Mouse (Mus musculus) myocyte (in vitro differentiated cells): ENCODE measurements around the gene Cenpt. TPM values are rescaled to one million over a fixed set of nuclear protein-coding genes. Genes with fewer than 3 reads are reported as not detected.
A peak's percentile ranks its signal among the peaks of the same experiment; 100 is the strongest.
"Not testable (repeated sequence)": the region's sequence is repeated elsewhere in the genome, so short reads cannot be mapped to it uniquely, and the experiment has no call there.

Source experiments
- H3K27me3 ChIP-seq: one replicate; pipeline ENCODE4 v1.6.1; 2011; ENCODE audit not compliant: control insufficient read depth, insufficient read depth, insufficient read length
- H3K36me3 ChIP-seq: one replicate; pipeline ENCODE4 v1.6.1; 2011; ENCODE audit not compliant: control insufficient read depth, insufficient read depth
- H3K4me2 ChIP-seq: one replicate; pipeline ENCODE4 v1.6.1; 2011; ENCODE audit warnings: low read depth, control low read depth
- H3K4me3 ChIP-seq: one replicate; pipeline ENCODE4 v1.5.1; 2011; ENCODE audit warnings: mild to moderate bottlenecking, control low read depth, moderate library complexity
- H3K79me2 ChIP-seq: one replicate; pipeline ENCODE4 v1.6.1; 2011; ENCODE audit not compliant: control insufficient read depth, insufficient read depth
- H3ac ChIP-seq: one replicate; pipeline ENCODE4 v1.6.1; 2011; ENCODE audit not compliant: control insufficient read depth, insufficient read length
- CEBPB ChIP-seq: IDR thresholded peaks from 2 replicates; pipeline ENCODE4 v1.6.1; 2011; ENCODE audit warnings: mild to moderate bottlenecking, moderate library complexity; ENCODE audit not compliant: poor library complexity, insufficient read depth, severe bottlenecking
- E2F4 ChIP-seq: IDR thresholded peaks from one replicate; pipeline ENCODE4 v1.6.1; 2011; ENCODE audit warnings: mild to moderate bottlenecking, control low read depth, moderate library complexity; ENCODE audit not compliant: insufficient read depth
- MAX ChIP-seq: IDR thresholded peaks from one replicate; pipeline ENCODE4 v1.6.1; 2011; ENCODE audit warnings: low read depth, mild to moderate bottlenecking, control low read depth
- MYOD1 ChIP-seq, 3 experiments: IDR thresholded peaks; one replicate each; pipeline ENCODE4 v1.6.1; 2011; ENCODE audit warnings: control low read depth in 2 of 3, low read depth in 2 of 3, mild to moderate bottlenecking in 2 of 3, moderate library complexity in 1 of 3; ENCODE audit not compliant: insufficient read length in 2 of 3, control insufficient read depth in 1 of 3
- MYOG ChIP-seq, 3 experiments: IDR thresholded peaks; one replicate each; pipeline ENCODE4 v1.6.1; 2011; ENCODE audit warnings: control low read depth in 2 of 3, low read depth in 2 of 3, mild to moderate bottlenecking in 2 of 3; ENCODE audit not compliant: insufficient read length in 2 of 3, control insufficient read depth in 1 of 3, insufficient read depth in 1 of 3
- POLR2A ChIP-seq: IDR thresholded peaks from one replicate; pipeline ENCODE4 v1.6.1; 2011; ENCODE audit warnings: low read depth, mild to moderate bottlenecking, control low read depth, moderate library complexity; ENCODE audit not compliant: insufficient read length
- POLR2AphosphoS2 ChIP-seq: IDR thresholded peaks from one replicate; pipeline ENCODE4 v1.6.1; 2011; ENCODE audit warnings: low read depth, control low read depth; ENCODE audit not compliant: insufficient read length
- REST ChIP-seq: IDR thresholded peaks from one replicate; pipeline ENCODE4 v1.6.1; 2011; ENCODE audit warnings: mild to moderate bottlenecking, control low read depth, moderate library complexity; ENCODE audit not compliant: insufficient read depth, insufficient read length
- SRF ChIP-seq: IDR thresholded peaks from one replicate; pipeline ENCODE4 v1.6.1; 2011; ENCODE audit warnings: low read depth; ENCODE audit not compliant: control insufficient read depth, insufficient read length
- TCF12 ChIP-seq: IDR thresholded peaks from one replicate; pipeline ENCODE4 v1.6.1; 2011; ENCODE audit warnings: mild to moderate bottlenecking, control low read depth; ENCODE audit not compliant: poor library complexity, insufficient read depth, severe bottlenecking
- TCF3 ChIP-seq: IDR thresholded peaks from one replicate; pipeline ENCODE4 v1.6.1; 2011; ENCODE audit warnings: low read depth, control low read depth; ENCODE audit not compliant: insufficient read length
- USF1 ChIP-seq: IDR thresholded peaks from one replicate; pipeline ENCODE4 v1.6.1; 2011; ENCODE audit warnings: low read depth, mild to moderate bottlenecking, control low read depth, moderate library complexity
- polyA plus RNA-seq: library from polyadenylated mRNA; unstranded; fragments of >200 nt; fragmentation: generic; extraction: Trizol; gene quantifications from one replicate; pipeline ENCODE4 v1.2.1, GENCODE M21; 2012; ENCODE audit warnings: missing spikeins

Gene Cenpt
- polyA plus RNA-seq, 1 experiment, result 20.4 TPM

- not testable (repeated sequence) for H3K4me3 ChIP-seq, H3K4me2 ChIP-seq, H3ac ChIP-seq, H3K79me2 ChIP-seq, H3K36me3 ChIP-seq
- peaks cover 10% of the 10 kb centered on the region for H3K27me3 ChIP-seq
- TF ChIP-seq TCF12 (peak; percentile 46), MYOD1 (IDR thresholded peaks at IDR 0.05; ENCODE audit: control insufficient read depth in 1 of 3, insufficient read length in 2 of 3, low read depth in 2 of 3) (peak in 2 of 3 experiments; percentile 79 to 86), TCF3 (peak; percentile 93), MYOG (IDR thresholded peaks at IDR 0.05; ENCODE audit: control insufficient read depth in 1 of 3, insufficient read depth in 1 of 3, insufficient read length in 2 of 3, low read depth in 2 of 3) (peak; percentile 19 to 85 (median 83))
Observed at GRCm38 (mm10) chr8:105833740-105834139, 19.3 kb downstream of the Cenpt start.

DNA sequence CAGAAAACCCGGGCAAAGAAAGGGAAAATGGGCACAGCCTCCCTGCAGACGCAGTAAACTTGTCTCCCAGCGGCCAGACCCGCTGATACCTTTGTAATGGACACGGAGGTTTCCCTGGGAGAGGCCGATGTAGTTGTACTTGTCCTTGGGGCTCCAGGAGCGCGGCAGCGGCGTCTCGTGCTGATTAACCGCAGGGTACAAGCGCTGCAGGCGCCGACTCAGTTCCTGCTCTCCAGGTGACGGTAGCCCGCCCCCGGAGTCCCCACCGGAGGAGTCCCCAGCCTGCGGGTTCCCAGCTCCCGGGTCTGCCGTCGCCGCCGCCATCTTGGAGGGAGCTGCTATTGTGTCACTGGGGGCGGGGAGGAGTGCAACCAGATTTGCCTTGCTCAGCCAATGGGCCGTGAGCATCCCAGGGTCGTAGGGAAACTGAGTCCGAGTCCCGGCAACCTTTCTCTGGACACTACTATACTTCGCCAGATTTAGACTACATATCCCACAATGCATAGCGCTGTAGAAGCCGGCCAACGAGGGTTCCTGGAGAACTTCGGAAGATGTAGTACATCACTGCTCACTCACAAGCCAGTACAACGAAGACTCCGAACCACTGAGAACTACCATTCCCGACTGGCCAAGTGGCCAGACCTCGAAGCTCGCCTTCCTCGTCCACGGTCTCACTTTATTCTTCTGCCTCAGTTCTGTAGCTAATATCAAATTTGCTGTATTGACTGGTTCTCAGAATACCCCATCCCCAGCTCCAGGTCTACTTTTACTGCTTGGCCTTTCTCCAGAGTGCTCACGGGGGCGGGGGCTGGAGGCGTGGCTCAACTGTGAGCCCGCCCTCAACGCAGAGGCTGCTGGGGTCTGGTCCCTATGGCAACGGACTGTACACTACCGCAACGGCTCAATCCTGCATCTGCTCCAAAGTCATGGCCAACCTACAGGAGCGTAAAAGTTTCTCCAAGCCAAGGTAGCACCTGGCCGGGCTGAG, 25.9 kb downstream of the Cenpt start, which contains the start of the genes Ranbp10 and Tsnaxip1:
Ranbp10 (minus strand) TSS at position 490 of the 988 bp plus-strand sequence.
Tsnaxip1 (plus strand) TSS at position 871 of the 988 bp plus-strand sequence.
- peak within 1 kb of the TSS; percentile 60 for H3ac ChIP-seq
- H3K27me3 ChIP-seq, result peaks cover 10% of the 10 kb centered on the region
- H3K79me2 ChIP-seq, result peaks cover 43% of the 10 kb centered on the region
- peak within 1 kb of the TSS; percentile 77 for H3K4me3 ChIP-seq
- H3K4me2 ChIP-seq, result peak within 1 kb of the TSS; percentile 89
- peak; percentile 78 for TF ChIP-seq POLR2A
- peak; percentile 17 for TF ChIP-seq REST
- TF ChIP-seq POLR2AphosphoS2, result peak; percentile 87
- TF ChIP-seq MAX, result no peak
- peak; percentile 70 for TF ChIP-seq SRF
- no peak for TF ChIP-seq E2F4
- TF ChIP-seq CEBPB, result 0 out of 2 replicates have a peak, but pooled peaks have one; percentile 13
- H3K36me3 ChIP-seq, result peaks cover 18% of the 10 kb centered on the region

- Histone ChIP-seq H3K4me2 (peak overlapping the region; percentile 89), H3ac (peak overlapping the region; percentile 60), H3K36me3 (peaks cover 18% of the 10 kb centered on the region), H3K27me3 (peaks cover 10% of the 10 kb centered on the region), H3K79me2 (peaks cover 51% of the 10 kb centered on the region), H3K4me3 (peak overlapping the region; percentile 77)
- no peak for TF ChIP-seq POLR2A
- TF ChIP-seq TCF3, result no peak
- TF ChIP-seq USF1, result no peak
- TF ChIP-seq CEBPB, result no peak
- no peak for TF ChIP-seq MYOG (IDR thresholded peaks at IDR 0.05; ENCODE audit: control insufficient read depth in 1 of 3, insufficient read depth in 1 of 3, insufficient read length in 2 of 3, low read depth in 2 of 3)
Observed at GRCm38 (mm10) chr8:105826379-105826778, 26.7 kb downstream of the Cenpt start.

GRCm38 (mm10) chr8:105825506-105825905, 27.6 kb downstream of the Cenpt start:
- Histone ChIP-seq H3K79me2 (peaks cover 58% of the 10 kb centered on the region), H3K4me2 (peak overlapping the region; percentile 89), H3K27me3 (peaks cover 2% of the 10 kb centered on the region), H3K36me3 (peaks cover 18% of the 10 kb centered on the region), H3K4me3 (peak overlapping the region; percentile 77), H3ac (no peak overlapping the region)
- TF ChIP-seq POLR2AphosphoS2 (no peak), E2F4 (no peak), CEBPB (no peak), REST (no peak), USF1 (no peak), MYOG (IDR thresholded peaks at IDR 0.05; ENCODE audit: control insufficient read depth in 1 of 3, insufficient read depth in 1 of 3, insufficient read length in 2 of 3, low read depth in 2 of 3) (no peak), MYOD1 (IDR thresholded peaks at IDR 0.05; ENCODE audit: control insufficient read depth in 1 of 3, insufficient read length in 2 of 3, low read depth in 2 of 3) (no peak), TCF3 (no peak), SRF (no peak), MAX (no peak), POLR2A (no peak), TCF12 (no peak)

DNA sequence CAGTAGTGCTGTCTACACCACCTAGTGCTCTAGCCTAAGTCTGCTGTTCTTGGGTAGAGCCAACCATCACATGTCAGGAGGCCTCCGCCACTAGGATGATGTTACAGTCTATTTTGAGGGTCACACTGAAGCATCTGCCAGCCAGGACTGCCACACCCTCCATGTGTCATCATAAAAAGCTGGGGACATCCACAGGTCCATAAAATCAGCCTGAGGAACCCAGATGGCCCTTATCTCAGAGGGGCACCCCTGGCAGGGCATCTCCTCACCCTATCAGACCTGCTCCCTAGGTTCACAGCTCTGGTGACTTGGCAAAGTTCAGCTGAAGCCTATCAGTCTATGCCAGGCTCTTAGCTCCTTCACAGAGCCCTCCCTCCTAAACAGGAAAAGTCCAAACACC, 32.2 kb downstream of the Cenpt start:
- no peak overlapping the region for H3K4me3 ChIP-seq

More for the DNA sequence above, 32.2 kb downstream of the Cenpt start:
- peaks cover 21% of the 10 kb centered on the region for H3K36me3 ChIP-seq
- peak in 1 of 3 experiments; percentile 54 for TF ChIP-seq MYOD1 (IDR thresholded peaks at IDR 0.05; ENCODE audit: control insufficient read depth in 1 of 3, insufficient read length in 2 of 3, low read depth in 2 of 3)
- TF ChIP-seq REST, result no peak
- peak in 1 of 3 experiments; percentile 60 for TF ChIP-seq MYOG (IDR thresholded peaks at IDR 0.05; ENCODE audit: control insufficient read depth in 1 of 3, insufficient read depth in 1 of 3, insufficient read length in 2 of 3, low read depth in 2 of 3)
- TF ChIP-seq USF1, result peak; percentile 7
- no peaks in the 10 kb centered on the region for H3K27me3 ChIP-seq
- no peak overlapping the region for H3K4me2 ChIP-seq
- H3K79me2 ChIP-seq, result peaks cover 88% of the 10 kb centered on the region
- no peak overlapping the region for H3ac ChIP-seq
